Mouse (Mus musculus) embryonic fibroblast, embryonic 13.5 days (primary cell): ENCODE results near the gene Sox2.

ENCODE experiments used
- CTCF ChIP-seq: IDR thresholded peaks from 2 replicates; pipeline ENCODE4 v1.5.1; 2011; ENCODE audit warnings: mild to moderate bottlenecking, control low read depth, low read length, moderate library complexity, borderline replicate concordance; ENCODE audit not compliant: insufficient read depth
- POLR2A ChIP-seq: IDR thresholded peaks from 2 replicates; pipeline ENCODE4 v1.6.1; 2011; ENCODE audit warnings: low read depth, mild to moderate bottlenecking, control low read depth, low read length, moderate library complexity

DNA sequence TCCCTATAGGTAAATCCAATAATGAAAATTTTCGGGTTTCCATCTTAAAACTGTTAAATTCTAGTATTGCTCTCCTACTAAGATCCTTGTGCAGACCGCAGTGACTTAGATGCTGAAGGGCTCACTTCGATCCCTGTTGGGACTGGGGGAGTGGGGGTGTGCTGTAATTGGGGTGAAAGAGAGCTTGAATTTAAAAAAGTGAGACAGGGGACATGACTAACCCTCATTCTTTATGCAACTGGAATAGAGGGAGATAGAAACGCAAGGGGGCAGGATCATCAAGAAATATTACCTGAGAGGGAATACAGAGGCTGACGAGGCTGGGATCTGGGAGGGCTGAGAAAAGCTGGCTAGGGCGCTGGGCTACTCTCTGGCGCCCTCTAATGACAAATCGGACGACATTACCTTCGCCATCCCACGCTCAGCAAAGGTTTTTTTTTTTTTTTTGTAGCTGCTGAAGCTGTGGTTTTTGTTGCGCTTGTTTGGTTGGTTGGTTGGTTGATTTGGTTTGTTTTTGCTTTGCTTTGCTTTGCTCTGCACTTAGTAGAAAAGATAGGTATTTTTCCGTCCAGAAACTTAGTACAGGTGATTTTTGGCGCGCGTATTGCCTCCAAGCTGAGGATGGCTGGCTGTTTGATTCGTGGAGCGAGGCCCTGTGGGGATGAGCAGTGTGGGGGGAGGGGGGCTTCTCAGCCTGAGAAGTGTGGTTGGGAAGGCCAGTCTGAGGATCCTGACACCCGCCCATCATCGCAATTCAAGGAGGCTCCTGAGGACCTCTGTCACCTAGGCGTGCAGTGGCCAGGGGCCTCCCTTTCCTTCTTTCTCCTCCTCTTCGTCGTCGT lies 11.0 kb upstream of the Sox2 start:
- TF ChIP-seq CTCF: peak; percentile 40; the same call in 1 of the 2 replicates
- TF ChIP-seq POLR2A: no peak
